Mouse (Mus musculus) lung, postnatal 4 days (tissue): Measurements from ENCODE around the gene Glrx.

Experiments
- DNase-seq, 2 experiments: peaks; one replicate each; pipeline ENCODE4 v3.0.0; 2021

Gene Glrx

GRCm38 (mm10) chr13:75892876-75893275 is 53.2 kb downstream of the Glrx start:
- no peak for DNase-seq
